Mouse (Mus musculus): ENCODE data around the gene Hjurp. TPM values are rescaled to one million over a fixed set of nuclear protein-coding genes. Genes with fewer than 3 reads are reported as not detected.

Hjurp gene
- total and polyA plus RNA-seq, 3 experiments, result 17.5 to 25.5 (median 24.7) TPM

DNA sequence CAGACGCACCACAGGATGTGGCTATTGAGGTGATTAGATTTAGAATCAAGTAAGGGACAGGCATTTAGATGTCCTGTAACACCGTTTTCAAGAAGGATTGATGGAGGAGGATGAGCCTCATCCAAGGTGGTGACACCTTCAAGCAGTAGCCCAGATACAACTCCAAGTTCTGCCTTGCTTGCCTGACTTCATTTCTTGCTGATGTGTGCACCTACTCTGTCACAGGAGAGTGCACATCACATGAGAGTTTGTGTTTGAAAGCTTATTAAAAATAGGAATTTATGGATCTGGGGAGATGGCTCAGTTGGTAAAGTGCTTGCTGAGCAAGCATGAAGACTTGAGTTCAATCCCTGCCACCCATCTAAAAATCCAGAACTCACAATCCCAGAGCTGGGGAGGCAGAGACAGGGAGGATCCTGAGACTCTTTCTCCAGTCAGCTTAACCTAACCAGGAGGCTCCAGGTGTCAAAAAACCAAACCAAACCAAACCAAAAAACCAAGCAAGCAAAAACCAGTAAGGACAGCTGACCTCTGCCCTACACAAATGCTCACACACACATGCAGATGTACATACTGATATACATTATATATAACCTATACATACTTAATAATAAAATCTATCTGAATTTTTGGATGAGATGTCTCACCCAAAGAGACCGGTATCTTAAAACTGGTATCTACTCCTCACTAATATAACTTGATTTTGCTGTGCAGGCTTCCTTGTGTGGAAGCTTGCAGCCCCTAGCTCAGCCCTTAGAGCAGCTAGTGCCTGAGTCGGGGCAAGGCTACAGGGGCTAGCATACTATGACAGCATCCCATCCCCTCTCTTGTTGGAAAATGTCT lies 21.5 kb upstream of the Hjurp start:
- no peak for DNase-seq

DNA sequence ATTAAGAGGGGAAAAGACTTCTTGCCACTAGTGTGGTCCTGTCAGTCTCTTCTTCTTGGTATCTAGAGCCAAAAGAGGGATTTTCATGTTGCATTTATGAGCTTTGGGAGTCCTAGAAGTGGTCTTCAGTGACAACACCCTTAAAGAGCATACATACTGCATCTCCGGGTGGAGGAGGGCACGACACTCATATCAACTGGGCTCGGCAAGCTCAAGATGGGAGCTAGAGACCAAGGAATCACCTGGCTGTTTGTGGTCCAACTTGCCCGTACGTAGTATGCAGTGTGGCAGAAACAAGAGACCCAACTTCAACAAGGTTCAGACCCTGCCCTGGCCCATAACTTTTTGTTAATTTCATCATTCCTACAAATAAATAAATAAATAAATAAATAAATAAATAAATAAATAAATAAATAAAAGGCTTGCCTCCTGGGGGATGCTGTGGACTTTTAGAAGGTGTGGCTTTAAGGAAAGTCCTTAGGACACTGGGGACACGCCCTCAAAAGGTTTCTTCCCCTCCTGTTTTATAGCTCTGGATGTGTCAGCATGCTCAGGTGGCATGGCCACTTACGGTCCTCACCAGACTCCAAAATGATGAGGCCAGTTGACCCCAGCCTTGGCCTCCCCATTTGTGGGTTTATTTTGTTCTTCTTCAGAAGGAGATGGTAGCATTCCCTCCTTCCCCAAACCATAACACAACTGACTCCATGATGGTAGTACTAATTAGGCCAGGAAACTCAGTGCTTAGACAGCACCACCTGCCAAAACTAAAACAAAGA lies 20.2 kb upstream of the Hjurp start:
- DNase-seq, result no peak

DNA sequence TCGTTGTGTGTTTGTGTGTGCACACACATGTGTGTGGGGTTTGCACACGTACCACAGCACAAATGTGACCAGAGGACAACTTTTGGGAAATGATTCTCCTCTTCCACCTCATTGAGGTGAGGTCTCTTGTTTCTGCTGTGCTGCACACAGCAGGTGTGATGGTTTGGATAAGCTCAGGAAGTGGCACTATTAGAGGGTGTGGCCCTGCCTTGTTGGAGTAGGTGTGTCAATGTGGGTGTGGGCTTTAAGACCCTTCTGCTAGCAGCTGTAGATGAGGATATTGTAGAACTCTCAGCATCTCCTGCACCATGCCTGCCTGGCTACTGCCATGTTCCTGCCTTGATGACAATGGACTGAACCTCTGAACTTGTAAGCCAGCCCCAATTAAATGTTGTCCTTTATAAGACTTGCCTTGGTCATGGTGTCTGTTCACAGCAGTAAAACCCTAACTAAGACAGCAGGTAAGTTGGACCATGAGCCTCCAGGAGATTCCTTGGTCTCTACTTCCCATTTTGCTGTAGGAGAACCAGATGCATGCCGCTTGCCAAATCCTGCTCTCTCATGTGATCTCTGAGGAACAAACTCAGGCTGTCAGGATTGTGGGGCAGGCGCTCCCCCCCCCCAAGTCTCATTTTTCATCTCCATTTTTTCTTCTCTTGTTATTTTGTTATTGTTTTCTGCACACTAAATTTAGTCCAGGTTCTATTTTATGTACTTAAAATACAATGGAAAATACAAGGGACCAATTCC lies 18.9 kb upstream of the Hjurp start:
- DNase-seq, result no peak

DNA sequence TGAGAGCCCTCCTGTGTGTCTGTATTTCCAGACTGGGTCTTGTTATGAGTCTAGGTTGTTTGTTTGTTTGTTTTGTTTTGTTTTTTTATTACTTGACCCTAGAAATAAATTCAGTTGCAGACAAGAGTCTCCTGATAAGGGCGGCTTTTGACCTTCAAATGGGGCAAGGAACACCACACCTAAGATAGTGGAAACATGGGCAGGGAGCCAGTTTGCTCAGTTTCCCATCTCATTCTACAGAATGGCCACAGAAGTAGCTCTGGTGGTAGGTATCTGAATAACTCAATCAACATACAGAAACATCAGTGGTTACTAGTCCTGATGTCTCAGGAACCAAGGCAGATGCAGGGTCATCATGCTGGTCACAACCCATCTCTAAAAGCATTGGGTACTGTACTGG lies 17.2 kb upstream of the Hjurp start:
- DNase-seq, result no peak

DNA sequence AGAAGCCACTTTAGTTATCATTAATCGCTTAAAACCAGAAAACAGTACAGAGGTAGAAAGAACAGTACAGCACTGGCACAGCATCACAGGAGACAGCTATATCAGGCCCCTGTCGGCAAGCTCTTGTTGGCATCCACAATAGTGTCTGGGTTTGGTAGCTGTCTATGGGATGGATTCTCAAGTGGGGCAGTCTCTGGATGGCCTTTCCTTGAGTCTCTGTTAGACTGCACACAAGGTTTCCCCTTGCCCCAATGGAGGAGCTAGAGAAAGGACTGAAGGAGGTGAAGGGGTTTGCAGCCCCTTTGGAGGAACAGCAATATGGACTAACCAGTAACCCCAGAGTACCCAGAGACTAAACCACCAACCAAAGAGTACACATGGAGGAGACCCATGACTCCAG lies 14.6 kb upstream of the Hjurp start:
- no peak for DNase-seq

DNA sequence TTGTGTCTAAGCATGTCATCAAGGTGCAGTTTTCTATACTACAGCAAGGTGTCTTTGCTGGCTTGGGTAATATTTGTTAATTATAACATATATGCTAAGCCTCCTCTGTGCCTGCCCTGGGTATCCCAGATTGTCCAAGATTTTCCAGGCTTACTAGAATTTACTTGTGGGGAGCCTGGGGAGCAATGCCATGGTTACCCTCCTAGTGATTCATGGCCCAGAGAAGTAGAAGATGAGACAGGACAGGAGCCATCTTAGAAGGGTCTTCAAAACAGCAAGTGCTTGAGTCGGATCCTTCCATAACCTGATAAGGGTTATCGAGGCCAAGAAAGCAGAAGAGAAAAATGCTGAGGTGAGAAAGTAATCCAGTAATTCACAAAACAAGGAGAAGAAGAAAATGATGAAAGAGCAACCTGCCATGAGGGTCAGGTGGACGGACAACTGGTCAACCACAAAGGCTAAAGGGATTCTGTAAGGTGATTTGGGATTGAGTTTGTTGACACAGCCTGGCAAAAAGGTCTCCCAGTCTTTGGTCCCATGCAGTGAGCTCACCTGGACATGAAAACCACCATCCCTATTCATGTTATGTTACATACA lies 14.1 kb upstream of the Hjurp start:
- DNase-seq, result no peak

DNA sequence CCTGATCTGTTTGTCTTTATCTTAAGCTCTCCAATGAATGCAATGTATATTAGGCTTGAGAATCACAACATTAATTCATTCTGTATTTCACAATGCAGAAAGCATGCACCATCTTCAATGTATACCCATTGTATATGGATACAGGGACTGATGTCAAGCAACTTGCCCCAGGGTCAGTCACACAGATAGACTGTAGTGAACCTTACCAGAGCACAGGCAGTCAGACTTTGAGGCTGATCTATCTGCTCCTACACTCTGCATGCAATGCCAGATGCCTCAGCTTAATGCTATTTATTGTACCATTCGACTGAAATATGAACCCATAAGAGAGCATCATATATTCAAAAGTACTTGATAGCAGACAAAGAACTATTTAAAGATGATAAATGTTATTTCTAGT lies 13.1 kb upstream of the Hjurp start:
- DNase-seq, result no peak

DNA sequence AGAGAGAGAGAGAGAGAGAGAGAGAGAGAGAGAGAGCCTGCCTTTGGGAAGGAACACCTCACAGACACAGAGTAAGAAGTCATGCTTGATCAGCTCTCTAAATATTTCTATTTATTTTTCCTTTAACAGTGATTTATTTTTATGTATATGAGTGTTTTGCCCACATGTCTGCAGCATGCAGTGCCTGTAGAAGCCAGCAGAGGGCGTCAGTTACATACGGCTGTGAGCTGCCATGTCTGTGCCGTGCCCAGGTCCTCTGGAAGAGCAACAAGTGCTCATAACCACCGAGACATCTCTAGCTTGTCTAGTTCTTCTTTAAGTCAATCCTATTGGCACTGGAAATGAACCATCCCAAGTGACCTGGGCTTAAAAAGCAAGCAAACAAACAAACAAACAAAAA lies 12.5 kb upstream of the Hjurp start:
- DNase-seq, result peak; percentile 68

DNA sequence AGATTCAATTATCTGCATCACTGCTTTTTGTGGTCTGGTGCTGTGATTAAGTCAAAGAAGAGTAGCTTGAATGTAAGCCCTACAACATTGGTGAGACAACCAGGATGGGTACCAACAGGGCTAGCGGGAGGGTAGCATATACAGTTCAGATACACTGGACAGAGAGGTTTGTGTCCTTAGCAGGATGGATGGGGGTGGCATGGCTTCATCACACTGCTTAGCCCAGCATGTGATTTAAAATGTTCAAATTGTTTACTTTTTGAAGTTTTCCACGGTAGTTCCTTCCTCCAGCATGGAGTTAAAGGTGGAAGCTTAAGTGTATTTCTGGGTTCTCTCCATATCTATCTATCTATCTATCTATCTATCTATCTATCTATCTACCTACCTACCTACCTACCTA lies 11.7 kb upstream of the Hjurp start:
- DNase-seq, result no peak

DNA sequence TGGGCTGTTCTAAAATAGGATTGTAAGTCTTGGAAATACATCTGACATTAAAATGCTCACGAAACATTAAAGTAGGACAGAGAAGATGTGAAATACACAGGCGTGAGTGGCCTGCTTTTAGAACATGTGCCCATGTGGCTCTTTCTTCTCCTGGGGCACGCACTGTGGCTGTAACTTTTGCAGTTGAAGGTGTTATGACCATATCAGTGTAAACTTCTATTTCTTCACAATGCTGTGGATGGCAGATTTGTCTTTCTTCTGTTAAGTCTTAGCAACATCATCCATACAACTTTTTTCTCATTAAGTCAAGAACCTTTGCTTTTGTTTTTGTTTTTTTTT lies 11.3 kb upstream of the Hjurp start:
- DNase-seq, result no peak

DNA sequence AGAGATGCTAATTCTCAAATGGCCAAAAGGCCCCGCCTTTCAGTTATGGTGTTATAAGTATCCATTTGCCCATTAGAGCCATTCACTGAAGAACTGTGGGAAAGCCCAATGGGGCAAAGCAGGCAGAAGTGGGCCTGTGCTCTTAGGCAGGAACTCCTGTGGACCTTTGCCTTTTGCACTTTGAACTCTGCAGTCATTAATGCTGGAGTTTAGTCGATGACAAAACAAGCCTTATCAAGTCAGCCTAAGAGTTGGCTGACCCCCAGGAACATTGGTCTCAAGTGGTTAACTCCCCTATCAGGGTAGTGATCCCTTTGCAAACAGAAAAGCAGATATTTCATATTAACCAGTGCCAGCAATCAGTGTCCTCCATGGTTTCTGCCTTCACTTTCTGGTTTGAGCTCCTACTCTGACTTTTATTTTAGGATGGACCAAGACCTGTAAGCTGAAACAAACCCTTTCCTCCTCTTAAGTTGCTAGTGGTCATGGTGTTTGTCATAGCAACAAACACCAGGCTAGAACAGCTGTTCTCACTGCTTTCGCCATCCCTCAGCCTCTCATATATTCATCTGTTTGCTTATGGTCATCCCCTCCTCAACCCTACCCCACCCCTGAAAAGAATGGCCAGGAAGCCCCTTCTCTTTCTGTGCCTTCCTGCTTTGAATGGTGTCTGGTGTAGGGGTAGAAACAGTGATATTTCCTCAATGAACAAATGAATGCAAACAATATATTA lies 10.8 kb upstream of the Hjurp start:
- DNase-seq, result peak; percentile 61

DNA sequence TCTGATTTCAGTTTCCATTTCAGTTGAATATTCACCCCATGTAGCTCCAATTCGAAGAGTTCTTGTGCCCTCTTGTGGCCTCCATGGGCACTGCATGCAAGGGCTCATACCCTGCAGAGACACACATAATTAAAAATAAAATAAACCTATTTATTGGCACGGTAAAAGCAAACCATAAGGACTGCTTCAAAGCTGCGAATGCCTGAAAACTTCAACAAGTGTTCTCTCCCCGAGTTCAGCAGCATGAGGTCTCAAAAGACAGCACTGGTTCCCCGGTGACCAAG lies 10.2 kb upstream of the Hjurp start:
- peak; percentile 72 for DNase-seq

DNA sequence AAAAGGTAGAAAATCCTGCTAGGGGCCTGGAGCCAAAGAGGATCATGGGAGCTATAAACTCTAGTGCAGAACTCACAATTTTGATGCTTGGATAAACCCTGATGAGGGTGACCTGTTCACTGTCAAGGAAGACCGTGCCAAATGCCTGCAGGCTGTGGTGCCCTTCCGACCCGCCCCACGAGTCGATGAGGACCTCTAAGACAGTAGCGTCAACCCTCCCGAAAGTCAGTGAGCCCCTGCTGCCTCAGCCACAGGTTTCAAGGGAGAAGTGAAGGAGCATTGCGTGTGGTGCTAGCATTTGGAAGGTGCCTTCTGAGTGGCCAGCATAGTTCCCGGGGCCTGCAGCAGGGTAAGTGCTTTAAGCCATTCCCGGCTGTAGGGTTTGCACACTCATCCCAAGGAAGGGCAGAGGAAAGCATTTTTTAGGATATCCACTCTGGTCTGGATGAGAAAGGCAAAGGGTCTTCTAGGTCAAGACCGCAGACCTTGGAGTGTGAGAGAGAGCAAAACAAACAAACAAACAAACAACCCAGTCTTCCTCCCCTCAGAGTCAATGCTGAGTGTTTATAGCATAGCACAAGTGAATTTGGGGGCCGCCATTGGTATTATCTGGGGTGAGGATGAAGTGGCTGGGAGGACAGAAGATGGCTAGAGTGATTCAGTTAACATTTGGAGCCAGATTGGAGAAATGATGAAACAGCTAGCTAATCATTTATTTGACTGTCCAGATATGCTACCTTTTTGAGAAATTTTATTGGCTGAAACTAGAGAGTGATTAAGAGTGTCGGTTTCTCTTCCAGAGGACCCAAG lies 9.7 kb upstream of the Hjurp start:
- no peak for DNase-seq

DNA sequence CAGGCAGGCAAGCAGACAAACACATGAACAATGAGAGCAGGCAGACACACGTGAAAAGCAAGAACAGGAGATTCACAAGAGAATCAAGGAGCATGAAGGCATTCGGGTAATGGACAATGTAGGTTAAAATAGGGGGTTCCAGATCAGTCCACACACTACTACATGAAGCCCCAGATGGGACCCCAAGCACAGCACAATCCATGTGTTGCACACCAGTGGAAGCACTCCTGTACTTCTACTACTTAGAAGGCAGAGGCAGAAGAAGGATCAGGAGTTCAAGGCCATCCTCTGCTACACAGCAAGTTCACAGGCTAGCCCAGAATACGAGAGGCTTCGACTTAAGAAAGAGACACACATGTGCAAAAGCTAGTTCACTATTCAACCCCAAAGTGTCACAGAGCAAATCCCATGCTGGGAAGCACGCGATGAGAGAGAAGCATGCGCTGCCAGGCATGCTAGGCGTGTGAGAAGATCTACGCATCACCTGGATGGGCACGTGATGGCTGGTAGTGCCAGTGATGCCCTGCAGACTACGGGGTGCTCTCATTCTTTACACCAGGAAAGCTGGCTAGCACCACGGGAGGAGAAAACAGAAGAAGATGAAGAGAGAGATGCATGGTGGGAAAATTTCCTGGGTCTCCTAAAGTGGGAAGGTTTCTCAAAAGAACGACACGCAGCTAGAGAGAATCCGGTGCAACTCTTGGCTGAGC lies 8.9 kb upstream of the Hjurp start:
- no peak for DNase-seq

DNA sequence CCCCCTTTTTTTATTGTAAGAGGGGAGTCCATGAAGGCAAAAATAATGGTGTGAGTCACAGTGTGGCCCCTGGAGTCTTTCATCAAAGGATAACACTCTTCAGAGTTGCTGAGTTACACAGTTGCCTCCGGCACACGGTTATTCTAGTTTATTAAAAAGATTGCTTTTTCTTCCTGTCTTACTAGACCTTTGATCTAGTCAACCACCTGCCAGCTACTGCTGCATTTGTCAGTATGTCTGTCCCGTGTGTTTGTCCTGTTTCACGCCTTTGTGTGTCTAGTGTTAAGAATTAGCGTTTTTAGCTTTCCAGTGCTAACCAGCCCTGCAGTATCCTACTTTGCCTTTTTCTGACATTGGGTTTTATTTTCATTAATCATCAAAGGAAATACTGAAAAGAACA lies 8.2 kb upstream of the Hjurp start:
- DNase-seq, result no peak

DNA sequence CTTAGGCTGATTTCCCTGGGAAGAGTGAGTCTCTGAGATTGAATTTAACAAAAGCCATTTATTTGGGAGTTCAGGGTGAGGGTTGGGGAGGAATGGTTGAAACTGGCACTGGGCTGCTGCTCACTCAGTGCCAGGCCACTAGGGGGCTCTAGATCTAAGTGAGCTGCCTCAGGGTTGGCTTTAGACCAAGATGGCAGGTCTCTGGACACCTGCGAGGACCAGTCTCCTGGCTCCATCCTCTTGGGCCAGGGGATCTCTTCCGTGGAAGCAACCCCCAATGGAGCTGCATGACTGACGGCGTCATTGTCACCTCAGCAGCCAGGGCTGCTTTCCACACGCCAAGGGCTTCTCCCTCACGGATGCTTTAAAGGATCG lies 7.5 kb upstream of the Hjurp start:
- DNase-seq, result peak; percentile 60

DNA sequence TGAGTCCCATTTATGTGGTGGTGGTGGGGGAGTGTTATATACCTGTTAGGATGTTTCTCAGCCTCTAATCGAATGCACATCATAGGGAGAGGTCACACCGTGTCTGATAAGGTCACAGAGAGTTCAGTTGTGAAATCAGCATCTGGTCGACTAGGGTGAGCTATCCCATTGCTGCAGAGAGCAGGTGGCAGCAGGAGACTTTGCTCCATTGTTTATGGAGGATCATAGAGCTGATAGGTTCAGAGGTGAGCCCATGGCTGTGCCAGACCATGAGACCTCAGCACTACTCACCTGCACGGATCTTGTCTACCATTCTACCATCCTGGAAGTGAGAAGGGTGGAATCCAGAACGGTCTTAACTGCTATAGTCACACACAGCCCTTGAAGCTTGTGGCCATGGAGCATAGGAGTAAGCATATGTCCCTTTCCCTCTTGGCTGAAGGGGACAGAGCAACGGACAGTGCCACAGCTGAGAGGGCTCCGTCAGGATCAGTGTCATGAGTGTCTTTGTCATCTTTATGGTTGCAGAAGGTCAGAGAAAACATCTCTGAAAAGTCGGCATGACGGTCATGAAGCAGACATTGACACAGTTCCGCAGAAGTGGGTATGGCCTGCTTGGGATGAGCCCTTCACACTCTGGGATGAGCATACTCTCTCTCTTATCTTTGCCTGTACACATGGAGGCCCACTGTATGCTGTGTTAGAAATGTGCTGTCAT lies 7.0 kb upstream of the Hjurp start:
- no peak for DNase-seq

DNA sequence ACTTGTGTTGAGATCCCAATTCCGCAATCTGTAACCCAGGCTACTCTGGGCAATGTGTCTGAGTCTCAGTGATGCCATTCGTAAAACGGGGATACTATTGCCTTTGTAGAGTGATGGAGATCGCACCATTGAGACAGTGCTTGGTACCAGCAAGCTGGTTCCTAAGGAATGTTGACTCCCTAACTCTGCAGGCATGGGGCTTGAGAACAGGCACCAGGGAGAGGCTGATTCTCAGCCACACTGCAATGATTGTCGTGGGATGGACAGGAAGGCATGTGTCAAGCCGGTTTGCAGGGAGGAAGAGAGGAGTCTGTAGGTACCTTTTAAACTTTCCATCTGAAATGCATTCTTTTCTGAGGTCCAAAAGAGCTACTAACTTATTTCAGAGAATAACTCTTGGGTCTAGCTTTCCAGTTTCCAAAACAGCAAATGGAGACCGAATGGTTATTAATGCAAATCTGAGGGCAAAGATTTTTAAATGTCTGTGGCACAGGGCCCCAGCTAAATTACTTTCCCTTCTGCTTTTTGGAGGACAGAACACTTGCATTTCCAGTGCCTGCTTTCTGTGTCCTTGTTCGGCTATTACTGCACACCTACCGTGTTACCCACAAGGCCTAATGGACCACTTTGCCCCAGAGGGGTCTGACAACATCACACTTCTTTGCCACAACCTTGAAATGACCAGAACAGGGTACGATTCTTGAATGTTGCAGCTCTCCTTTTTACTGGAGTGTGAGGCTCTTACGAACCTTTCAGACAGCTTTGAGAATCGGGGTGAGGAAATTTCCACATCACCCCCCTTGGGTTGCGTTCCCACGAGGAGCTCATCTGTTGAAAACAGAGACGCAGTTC lies 6.2 kb upstream of the Hjurp start:
- DNase-seq, result no peak

DNA sequence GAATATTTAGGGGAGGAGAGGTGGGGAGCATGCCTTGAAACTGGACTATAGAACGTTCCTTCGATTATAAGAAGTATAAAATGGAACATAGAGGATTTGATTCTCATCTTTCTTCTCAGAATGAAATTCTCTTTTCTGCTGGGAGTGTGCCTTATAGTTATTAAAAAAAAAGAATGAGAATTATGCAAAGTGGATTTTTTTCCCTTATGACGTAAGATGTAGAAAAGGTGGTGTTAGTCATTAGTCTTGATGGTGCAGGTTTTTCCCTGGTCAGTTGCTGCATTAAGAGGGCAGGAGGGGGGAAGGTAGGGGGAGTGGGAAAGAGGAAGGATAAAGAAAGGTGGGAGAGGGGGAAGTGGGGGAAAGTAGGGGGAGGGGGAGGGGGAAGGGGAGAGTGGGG lies 4.9 kb upstream of the Hjurp start:
- no peak for DNase-seq
